Mouse (Mus musculus): ENCODE results near the gene Tfeb.

- TF ChIP-seq EP300 (IDR thresholded peaks at IDR 0.05) (no peak), CTCF (IDR thresholded peaks at IDR 0.05) (no peak)
These were observed 95.7 kb downstream of the Tfeb start for GRCm38 (mm10) chr17:47832501-47833028.

All from lung, postnatal 0 days (tissue).